Mouse (Mus musculus): ENCODE results near the gene Tmem132c.

Gene Tmem132c

GRCm38 (mm10) chr5:127487190-127487589, 245.6 kb downstream of the Tmem132c start:
- no peak for DNase-seq (ENCODE audit: low spot score in 2 of 2)

- no peak for DNase-seq (ENCODE audit: low spot score in 2 of 2)
Measured at GRCm38 (mm10) chr5:127488666-127489065, 247.1 kb downstream of the Tmem132c start.

- no peak for DNase-seq (ENCODE audit: low spot score in 2 of 2)
Measured at GRCm38 (mm10) chr5:127491724-127492123, 250.1 kb downstream of the Tmem132c start.

- no peak for DNase-seq (ENCODE audit: low spot score in 2 of 2)
Measured at GRCm38 (mm10) chr5:127496895-127497294, 255.3 kb downstream of the Tmem132c start.

- DNase-seq (ENCODE audit: low spot score in 2 of 2): no peak
Measured at GRCm38 (mm10) chr5:127499151-127499827, 257.7 kb downstream of the Tmem132c start.

GRCm38 (mm10) chr5:127502838-127503237, 261.2 kb downstream of the Tmem132c start:
- no peak for DNase-seq (ENCODE audit: low spot score in 2 of 2)

GRCm38 (mm10) chr5:127505697-127506096, 264.1 kb downstream of the Tmem132c start:
- no peak for DNase-seq (ENCODE audit: low spot score in 2 of 2)

GRCm38 (mm10) chr5:127511653-127512052, 270.0 kb downstream of the Tmem132c start:
- no peak for DNase-seq (ENCODE audit: low spot score in 2 of 2)

- no peak for DNase-seq (ENCODE audit: low spot score in 2 of 2)
Measured at GRCm38 (mm10) chr5:127515960-127516359, 274.4 kb downstream of the Tmem132c start.

- no peak for DNase-seq (ENCODE audit: low spot score in 2 of 2)
Measured at GRCm38 (mm10) chr5:127522744-127523476, 281.3 kb downstream of the Tmem132c start.

- DNase-seq (ENCODE audit: low spot score in 2 of 2): no peak
Measured at GRCm38 (mm10) chr5:127527344-127527974, 285.9 kb downstream of the Tmem132c start.

- DNase-seq (ENCODE audit: low spot score in 2 of 2): no peak
Measured at GRCm38 (mm10) chr5:127537508-127537907, 295.9 kb downstream of the Tmem132c start.

GRCm38 (mm10) chr5:127546585-127546991, 305.0 kb downstream of the Tmem132c start:
- no peak for DNase-seq (ENCODE audit: low spot score in 2 of 2)

- no peak for DNase-seq (ENCODE audit: low spot score in 2 of 2)
Measured at GRCm38 (mm10) chr5:127548136-127548535, 306.5 kb downstream of the Tmem132c start.

GRCm38 (mm10) chr5:127561086-127561485, 319.5 kb downstream of the Tmem132c start:
- DNase-seq (ENCODE audit: low spot score in 2 of 2): no peak

GRCm38 (mm10) chr5:127567165-127567741, 325.6 kb downstream of the Tmem132c start:
- no peak for DNase-seq (ENCODE audit: low spot score in 2 of 2)

- no peak for DNase-seq (ENCODE audit: low spot score in 2 of 2)
Measured at GRCm38 (mm10) chr5:127577419-127577818, 335.8 kb downstream of the Tmem132c start.

GRCm38 (mm10) chr5:127583658-127584057, 342.1 kb downstream of the Tmem132c start:
- DNase-seq (ENCODE audit: low spot score in 2 of 2): no peak

- DNase-seq (ENCODE audit: low spot score in 2 of 2): no peak
Measured at GRCm38 (mm10) chr5:127587854-127588253, 346.2 kb downstream of the Tmem132c start.

GRCm38 (mm10) chr5:127592406-127592805, 350.8 kb downstream of the Tmem132c start:
- no peak for DNase-seq (ENCODE audit: low spot score in 2 of 2)

- no peak for DNase-seq (ENCODE audit: low spot score in 2 of 2)
Measured at GRCm38 (mm10) chr5:127592854-127593253, 351.2 kb downstream of the Tmem132c start.

GRCm38 (mm10) chr5:127595676-127596075, 354.1 kb downstream of the Tmem132c start:
- DNase-seq (ENCODE audit: low spot score in 2 of 2): no peak
